Mouse (Mus musculus): ENCODE measurements at regions not wholly inside any gene's neighbourhood (a gene's known extent, or its start where the extent isn't known, plus 50 kb on each side); places are given as distances from the start of the nearest gene placed in this dataset.

GRCm38 (mm10) chr12:78098765-78099194 is 95.3 kb upstream of the Gm6657 start:
- no peak for DNase-seq (ENCODE audit: low read depth)

- no peak for DNase-seq (ENCODE audit: low read depth)
Measured at GRCm38 (mm10) chr12:78099761-78100160, 94.3 kb upstream of the Gm6657 start.

GRCm38 (mm10) chr12:78100756-78101155 is 93.3 kb upstream of the Gm6657 start:
- DNase-seq (ENCODE audit: low read depth) = no peak

- no peak for DNase-seq (ENCODE audit: low read depth)
Measured at GRCm38 (mm10) chr12:78109931-78110330, 84.1 kb upstream of the Gm6657 start.

- no peak for DNase-seq (ENCODE audit: low read depth)
Measured at GRCm38 (mm10) chr12:78118131-78118530, 75.9 kb upstream of the Gm6657 start.

- DNase-seq (ENCODE audit: low read depth) = no peak
Measured at GRCm38 (mm10) chr12:78119246-78119645, 74.8 kb upstream of the Gm6657 start.

GRCm38 (mm10) chr12:78119855-78120254 is 74.2 kb upstream of the Gm6657 start:
- no peak for DNase-seq (ENCODE audit: low read depth)

GRCm38 (mm10) chr12:78129130-78129845 is 64.8 kb upstream of the Gm6657 start:
- DNase-seq (ENCODE audit: low read depth) = no peak

GRCm38 (mm10) chr12:78132016-78132797 is 61.8 kb upstream of the Gm6657 start:
- no peak for DNase-seq (ENCODE audit: low read depth)

- no peak for DNase-seq (ENCODE audit: low read depth)
Measured at GRCm38 (mm10) chr12:78133341-78133740, 60.7 kb upstream of the Gm6657 start.

GRCm38 (mm10) chr12:78133984-78134383 is 60.1 kb upstream of the Gm6657 start:
- DNase-seq (ENCODE audit: low read depth) = no peak

GRCm38 (mm10) chr12:78137196-78137595 is 56.8 kb upstream of the Gm6657 start:
- no peak for DNase-seq (ENCODE audit: low read depth)

GRCm38 (mm10) chr12:78138467-78138866 is 55.6 kb upstream of the Gm6657 start:
- no peak for DNase-seq (ENCODE audit: low read depth)

Measured in induced T-regulatory cell, adult 2 months (primary cell).